Mouse (Mus musculus): ENCODE measurements around the gene Gm17364. TPM values are rescaled to one million over a fixed set of nuclear protein-coding genes. Genes with fewer than 3 reads are reported as not detected.
A peak's percentile ranks its signal among the peaks of the same experiment; 100 is the strongest.

Gene Gm17364
- not detected in 2 replicates for polyA plus RNA-seq (2012; ENCODE audit: insufficient read depth, insufficient read length, missing spikeins)

GRCm38 (mm10) chr13:41273927-41274650 is at the start of gene Gm17364:
Gene Gm17364, minus strand, starts transcription at chr13:41273977.
- no peak for TF ChIP-seq POLR2A (IDR thresholded peaks at IDR 0.05; ENCODE audit: borderline replicate concordance, low read depth, low read length)
- TF ChIP-seq CTCF (IDR thresholded peaks at IDR 0.05; ENCODE audit: low read depth, low read length) = no peak
- Histone ChIP-seq H3K4me3 (ENCODE audit: insufficient read depth, low read length) (no peak within 1 kb of the TSS), H3K27ac (ENCODE audit: insufficient read depth, low read depth, low read length) (no peak within 1 kb of the TSS), H3K4me1 (ENCODE audit: control insufficient read depth, insufficient read depth, low read length) (0 out of 2 replicates have a peak, but pooled peaks cover 2% of the 10 kb centered on the region)

GRCm38 (mm10) chr13:41321433-41321832 is 47.7 kb upstream of the Gm17364 start:
- H3K27ac ChIP-seq (ENCODE audit: insufficient read depth, low read depth, low read length) = no peak overlapping the region
- H3K4me1 ChIP-seq (ENCODE audit: control insufficient read depth, insufficient read depth, low read length) = peaks cover 7% of the 10 kb centered on the region
- H3K4me3 ChIP-seq (ENCODE audit: insufficient read depth, low read length) = no peak overlapping the region
- TF ChIP-seq POLR2A (IDR thresholded peaks at IDR 0.05; ENCODE audit: borderline replicate concordance, low read depth, low read length) (no peak), CTCF (IDR thresholded peaks at IDR 0.05; ENCODE audit: low read depth, low read length) (no peak)

DNA sequence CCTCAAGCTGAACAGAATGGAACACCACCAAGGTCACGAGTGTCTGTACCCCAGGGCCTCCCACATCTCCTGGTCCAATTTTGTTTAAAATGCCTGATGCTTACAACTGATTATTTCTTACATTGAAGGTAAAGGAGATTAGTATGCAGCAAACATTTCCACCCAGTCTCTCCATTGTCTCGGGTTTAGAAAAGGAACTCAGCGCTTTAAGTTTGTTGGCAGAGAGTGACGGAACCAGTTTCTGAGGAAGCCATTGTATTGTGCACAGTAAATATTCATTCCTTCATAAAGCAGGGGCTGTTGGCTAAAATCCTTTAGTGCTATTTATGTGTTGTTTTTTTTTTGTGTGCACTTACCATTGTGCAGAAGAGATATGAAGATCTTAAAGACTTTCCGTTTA is 47.0 kb upstream of the Gm17364 start:
- no peak for TF ChIP-seq POLR2A (IDR thresholded peaks at IDR 0.05; ENCODE audit: borderline replicate concordance, low read depth, low read length)
- TF ChIP-seq CTCF (IDR thresholded peaks at IDR 0.05; ENCODE audit: low read depth, low read length) = no peak
- Histone ChIP-seq H3K4me1 (ENCODE audit: control insufficient read depth, insufficient read depth, low read length) (peaks cover 2% of the 10 kb centered on the region; the same call in 1 of the 2 replicates), H3K27ac (ENCODE audit: insufficient read depth, low read depth, low read length) (no peak overlapping the region), H3K4me3 (ENCODE audit: insufficient read depth, low read length) (no peak overlapping the region)

DNA sequence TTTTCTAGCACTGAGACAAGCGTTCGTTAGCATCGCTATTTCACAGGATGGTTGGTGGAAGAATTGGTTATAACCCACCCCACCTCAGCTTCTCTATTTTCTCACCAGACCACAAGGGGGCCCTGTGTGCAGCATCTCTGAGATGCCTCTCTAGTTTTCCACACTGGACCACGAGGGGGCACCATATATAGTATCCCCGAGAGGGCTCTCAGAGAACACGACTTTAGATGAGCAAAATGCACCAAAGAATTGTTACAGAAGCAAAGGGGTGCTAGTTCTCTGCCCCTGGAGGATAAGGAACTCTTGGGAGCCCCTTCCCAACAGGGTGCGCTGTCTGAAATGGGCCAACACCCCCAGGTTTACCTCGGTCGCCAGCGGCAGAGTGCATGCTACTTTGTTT is 28.9 kb upstream of the Gm17364 start:
- Histone ChIP-seq H3K4me1 (ENCODE audit: control insufficient read depth, insufficient read depth, low read length) (no peaks in the 10 kb centered on the region), H3K27ac (ENCODE audit: insufficient read depth, low read depth, low read length) (no peak overlapping the region), H3K4me3 (ENCODE audit: insufficient read depth, low read length) (no peak overlapping the region)
- TF ChIP-seq CTCF (IDR thresholded peaks at IDR 0.05; ENCODE audit: low read depth, low read length) (peak; percentile 99), POLR2A (IDR thresholded peaks at IDR 0.05; ENCODE audit: borderline replicate concordance, low read depth, low read length) (no peak)

GRCm38 (mm10) chr13:41300037-41300436 is 26.3 kb upstream of the Gm17364 start:
- Histone ChIP-seq H3K4me1 (ENCODE audit: control insufficient read depth, insufficient read depth, low read length) (no peaks in the 10 kb centered on the region), H3K27ac (ENCODE audit: insufficient read depth, low read depth, low read length) (no peak overlapping the region), H3K4me3 (ENCODE audit: insufficient read depth, low read length) (no peak overlapping the region)
- TF ChIP-seq POLR2A (IDR thresholded peaks at IDR 0.05; ENCODE audit: borderline replicate concordance, low read depth, low read length) (no peak), CTCF (IDR thresholded peaks at IDR 0.05; ENCODE audit: low read depth, low read length) (no peak)

- no peak for TF ChIP-seq POLR2A (IDR thresholded peaks at IDR 0.05; ENCODE audit: borderline replicate concordance, low read depth, low read length)
- TF ChIP-seq CTCF (IDR thresholded peaks at IDR 0.05; ENCODE audit: low read depth, low read length) = no peak
- H3K4me3 ChIP-seq (ENCODE audit: insufficient read depth, low read length) = no peak overlapping the region
- H3K4me1 ChIP-seq (ENCODE audit: control insufficient read depth, insufficient read depth, low read length) = no peaks in the 10 kb centered on the region
- no peak overlapping the region for H3K27ac ChIP-seq (ENCODE audit: insufficient read depth, low read depth, low read length)
Measured at GRCm38 (mm10) chr13:41298996-41299395, 25.2 kb upstream of the Gm17364 start.

- Histone ChIP-seq H3K27ac (ENCODE audit: insufficient read depth, low read depth, low read length) (no peak overlapping the region), H3K4me1 (ENCODE audit: control insufficient read depth, insufficient read depth, low read length) (no peaks in the 10 kb centered on the region), H3K4me3 (ENCODE audit: insufficient read depth, low read length) (no peak overlapping the region)
- TF ChIP-seq CTCF (IDR thresholded peaks at IDR 0.05; ENCODE audit: low read depth, low read length) (no peak), POLR2A (IDR thresholded peaks at IDR 0.05; ENCODE audit: borderline replicate concordance, low read depth, low read length) (no peak)
Measured at GRCm38 (mm10) chr13:41298533-41298932, 24.8 kb upstream of the Gm17364 start.

DNA sequence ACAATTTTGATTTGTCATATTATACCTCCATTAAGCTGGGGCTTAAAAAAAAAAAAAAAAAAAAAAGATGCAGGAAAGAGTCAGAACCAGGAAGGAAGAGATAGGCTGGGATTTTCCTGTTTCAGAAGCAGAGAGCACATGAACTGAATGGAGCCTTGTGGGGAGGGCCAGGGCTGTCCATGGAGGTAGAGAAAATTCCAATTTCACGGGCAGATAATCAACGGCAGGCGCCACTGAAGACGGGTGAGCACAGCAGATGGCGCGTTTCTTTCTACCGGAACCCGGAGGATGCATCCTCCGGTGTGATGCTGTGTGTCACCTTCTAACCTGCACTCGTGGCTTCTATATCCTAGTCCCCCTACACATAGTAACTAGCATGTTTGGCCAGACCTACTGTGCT is 22.6 kb upstream of the Gm17364 start:
- no peak overlapping the region for H3K4me3 ChIP-seq (ENCODE audit: insufficient read depth, low read length)
- no peak overlapping the region for H3K27ac ChIP-seq (ENCODE audit: insufficient read depth, low read depth, low read length)
- no peaks in the 10 kb centered on the region for H3K4me1 ChIP-seq (ENCODE audit: control insufficient read depth, insufficient read depth, low read length)
- TF ChIP-seq POLR2A (IDR thresholded peaks at IDR 0.05; ENCODE audit: borderline replicate concordance, low read depth, low read length) (no peak), CTCF (IDR thresholded peaks at IDR 0.05; ENCODE audit: low read depth, low read length) (no peak)

- Histone ChIP-seq H3K4me1 (ENCODE audit: control insufficient read depth, insufficient read depth, low read length) (no peaks in the 10 kb centered on the region), H3K27ac (ENCODE audit: insufficient read depth, low read depth, low read length) (no peak overlapping the region), H3K4me3 (ENCODE audit: insufficient read depth, low read length) (no peak overlapping the region)
- TF ChIP-seq POLR2A (IDR thresholded peaks at IDR 0.05; ENCODE audit: borderline replicate concordance, low read depth, low read length) (no peak), CTCF (IDR thresholded peaks at IDR 0.05; ENCODE audit: low read depth, low read length) (no peak)
Measured at GRCm38 (mm10) chr13:41295886-41296285, 22.1 kb upstream of the Gm17364 start.

- Histone ChIP-seq H3K4me3 (ENCODE audit: insufficient read depth, low read length) (no peak overlapping the region), H3K4me1 (ENCODE audit: control insufficient read depth, insufficient read depth, low read length) (no peaks in the 10 kb centered on the region), H3K27ac (ENCODE audit: insufficient read depth, low read depth, low read length) (no peak overlapping the region)
- TF ChIP-seq CTCF (IDR thresholded peaks at IDR 0.05; ENCODE audit: low read depth, low read length) (no peak), POLR2A (IDR thresholded peaks at IDR 0.05; ENCODE audit: borderline replicate concordance, low read depth, low read length) (no peak)
Measured at GRCm38 (mm10) chr13:41293595-41293994, 19.8 kb upstream of the Gm17364 start.
